Mouse (Mus musculus): ENCODE data around the gene Calcoco1.

The Calcoco1 gene

GRCm38 (mm10) chr15:102721980-102722475 is at the start of gene Calcoco1:
Gene Calcoco1 (minus strand): TSS chr15:102722178.
- in situ Hi-C loops (cut with MboI; ENCODE audit: low sequenced_read_pairs): no loop called here

- in situ Hi-C loops (cut with MboI; ENCODE audit: low sequenced_read_pairs): no loop called here
Observed at GRCm38 (mm10) chr15:102770866-102771265, 48.9 kb upstream of the Calcoco1 start.

GRCm38 (mm10) chr15:102765207-102765606 is 43.2 kb upstream of the Calcoco1 start:
- in situ Hi-C loops (cut with MboI; ENCODE audit: low sequenced_read_pairs): no loop called here

- in situ Hi-C loops (cut with MboI; ENCODE audit: low sequenced_read_pairs): no loop called here
Observed at GRCm38 (mm10) chr15:102761745-102762378, 39.9 kb upstream of the Calcoco1 start.

GRCm38 (mm10) chr15:102757686-102758085 is 35.7 kb upstream of the Calcoco1 start:
- in situ Hi-C loops (cut with MboI; ENCODE audit: low sequenced_read_pairs): no loop called here

GRCm38 (mm10) chr15:102755053-102755452 is 33.1 kb upstream of the Calcoco1 start:
- in situ Hi-C loops (cut with MboI; ENCODE audit: low sequenced_read_pairs): no loop called here

GRCm38 (mm10) chr15:102754361-102754760 is 32.4 kb upstream of the Calcoco1 start:
- in situ Hi-C loops (cut with MboI; ENCODE audit: low sequenced_read_pairs): no loop called here

GRCm38 (mm10) chr15:102753170-102753569 is 31.2 kb upstream of the Calcoco1 start:
- in situ Hi-C loops (cut with MboI; ENCODE audit: low sequenced_read_pairs): no loop called here

- in situ Hi-C loops (cut with MboI; ENCODE audit: low sequenced_read_pairs): no loop called here
Observed at GRCm38 (mm10) chr15:102752164-102752563, 30.2 kb upstream of the Calcoco1 start.

- in situ Hi-C loops (cut with MboI; ENCODE audit: low sequenced_read_pairs): no loop called here
Observed at GRCm38 (mm10) chr15:102750241-102750640, 28.3 kb upstream of the Calcoco1 start.

- in situ Hi-C loops (cut with MboI; ENCODE audit: low sequenced_read_pairs): no loop called here
Observed at GRCm38 (mm10) chr15:102749103-102749502, 27.1 kb upstream of the Calcoco1 start.

- in situ Hi-C loops (cut with MboI; ENCODE audit: low sequenced_read_pairs): no loop called here
Observed at GRCm38 (mm10) chr15:102747853-102748252, 25.9 kb upstream of the Calcoco1 start.

- in situ Hi-C loops (cut with MboI; ENCODE audit: low sequenced_read_pairs): no loop called here
Observed at GRCm38 (mm10) chr15:102747286-102747640, 25.3 kb upstream of the Calcoco1 start.

GRCm38 (mm10) chr15:102746488-102747285 is 24.7 kb upstream of the Calcoco1 start:
- in situ Hi-C loops (cut with MboI; ENCODE audit: low sequenced_read_pairs): no loop called here

GRCm38 (mm10) chr15:102746126-102746487 is 24.1 kb upstream of the Calcoco1 start:
- in situ Hi-C loops (cut with MboI; ENCODE audit: low sequenced_read_pairs): no loop called here

- in situ Hi-C loops (cut with MboI; ENCODE audit: low sequenced_read_pairs): no loop called here
Observed at GRCm38 (mm10) chr15:102745387-102745786, 23.4 kb upstream of the Calcoco1 start.

GRCm38 (mm10) chr15:102744831-102745230 is 22.9 kb upstream of the Calcoco1 start:
- in situ Hi-C loops (cut with MboI; ENCODE audit: low sequenced_read_pairs): no loop called here

- in situ Hi-C loops (cut with MboI; ENCODE audit: low sequenced_read_pairs): no loop called here
Observed at GRCm38 (mm10) chr15:102744416-102744815, 22.4 kb upstream of the Calcoco1 start.

GRCm38 (mm10) chr15:102743996-102744395 is 22.0 kb upstream of the Calcoco1 start:
- in situ Hi-C loops (cut with MboI; ENCODE audit: low sequenced_read_pairs): no loop called here

GRCm38 (mm10) chr15:102743196-102743595 is 21.2 kb upstream of the Calcoco1 start:
- in situ Hi-C loops (cut with MboI; ENCODE audit: low sequenced_read_pairs): no loop called here

- in situ Hi-C loops (cut with MboI; ENCODE audit: low sequenced_read_pairs): no loop called here
Observed at GRCm38 (mm10) chr15:102742589-102742988, 20.6 kb upstream of the Calcoco1 start.

Measured in CH12F3 (cell line).